Mouse (Mus musculus) heart, adult 9 months (tissue): ENCODE results near the gene Nkx2-9.

ENCODE experiments used
- DNase-seq, 2 experiments: peaks; one replicate each; pipeline ENCODE4 v3.0.0; 2022; ENCODE audit warnings: low spot score in 2 of 2

The Nkx2-9 gene

DNA sequence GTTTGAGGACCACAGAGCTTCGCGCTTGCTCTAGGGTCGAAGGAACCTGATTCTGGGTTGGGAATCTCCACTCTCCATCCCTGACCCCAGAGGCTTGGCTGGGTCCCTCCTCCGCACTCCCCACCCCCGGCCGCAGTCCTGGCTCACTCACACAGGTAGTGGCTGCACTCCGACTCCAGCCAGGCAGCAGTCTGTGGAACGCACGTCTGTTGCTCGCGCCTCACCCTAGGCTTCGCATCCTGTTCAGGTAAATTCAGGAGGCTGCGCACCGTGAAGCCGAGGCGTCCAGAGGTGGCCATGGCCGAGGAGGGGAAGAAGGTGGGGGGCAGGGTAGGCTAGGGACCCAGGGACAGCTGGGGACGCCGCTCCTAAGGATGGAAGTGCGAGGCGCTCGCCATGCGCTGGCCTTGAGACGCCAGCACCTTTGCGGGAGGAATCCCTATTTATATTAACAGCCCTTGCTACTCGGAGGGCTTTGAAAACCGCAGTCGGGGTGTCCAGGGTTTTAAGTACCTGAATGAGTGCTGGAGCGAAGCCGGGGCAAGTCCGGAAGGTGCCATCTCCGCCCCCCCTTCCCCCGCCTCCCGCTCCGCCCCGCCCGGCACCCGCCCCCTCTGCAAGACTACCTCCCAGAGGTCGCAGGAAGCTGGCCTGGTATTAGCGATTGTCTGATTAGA, at the start of gene Nkx2-9:
TSS of gene Nkx2-9 (minus strand) at position 524 of the 677 bp plus-strand sequence.
- no peak for DNase-seq

DNA sequence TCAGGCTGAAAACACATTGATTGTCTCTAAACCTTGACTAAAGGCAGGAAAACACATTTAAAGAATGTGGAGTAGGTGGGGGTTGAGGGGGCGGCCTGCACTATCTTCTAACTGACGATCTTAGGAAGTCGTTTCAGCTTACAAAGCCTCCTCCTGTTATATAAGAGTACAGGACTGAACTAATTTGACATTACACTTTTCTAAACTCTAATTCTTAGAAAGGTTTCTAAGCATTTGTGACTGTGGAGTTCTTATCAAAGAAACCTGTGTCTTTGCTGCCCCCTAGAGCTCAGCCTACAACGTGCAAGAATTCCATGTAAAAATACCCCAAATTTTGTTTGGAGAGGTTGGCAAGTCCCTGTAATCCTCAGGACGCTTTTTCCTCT, 24.1 kb upstream of the Nkx2-9 start:
- peak in 1 of 2 experiments; percentile 3 for DNase-seq

DNA sequence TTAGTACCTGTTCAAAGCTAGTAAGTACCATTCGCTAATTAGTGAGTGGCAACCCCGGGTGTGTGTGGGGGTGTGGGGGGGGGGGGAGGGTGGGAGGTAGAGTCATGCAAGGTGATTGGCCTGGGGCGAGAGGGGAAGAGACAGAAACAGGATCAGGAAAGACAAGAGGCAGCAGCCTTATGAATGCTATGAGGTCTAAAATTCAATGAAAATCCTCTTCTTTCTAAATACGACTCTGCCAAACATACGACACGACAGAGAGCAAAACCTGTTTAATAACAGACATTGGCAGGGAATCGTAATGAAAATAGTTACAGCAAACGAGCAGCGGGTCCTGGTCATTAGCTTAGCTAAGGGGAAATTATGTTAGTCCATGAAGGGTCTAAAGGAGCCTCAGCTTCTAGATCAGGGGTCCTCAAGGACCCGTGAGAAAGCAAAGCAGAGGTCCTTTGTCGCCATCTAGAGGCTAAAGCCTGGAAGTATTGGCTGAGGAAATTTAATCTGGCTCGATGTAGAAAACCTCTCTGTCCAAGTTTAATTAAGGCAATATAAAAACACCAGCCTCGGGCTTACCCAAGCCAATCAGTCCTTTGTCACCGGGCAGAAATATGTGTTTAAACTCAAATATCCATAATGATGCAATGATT, 23.6 kb upstream of the Nkx2-9 start:
- peak in 1 of 2 experiments; percentile 5 for DNase-seq

DNA sequence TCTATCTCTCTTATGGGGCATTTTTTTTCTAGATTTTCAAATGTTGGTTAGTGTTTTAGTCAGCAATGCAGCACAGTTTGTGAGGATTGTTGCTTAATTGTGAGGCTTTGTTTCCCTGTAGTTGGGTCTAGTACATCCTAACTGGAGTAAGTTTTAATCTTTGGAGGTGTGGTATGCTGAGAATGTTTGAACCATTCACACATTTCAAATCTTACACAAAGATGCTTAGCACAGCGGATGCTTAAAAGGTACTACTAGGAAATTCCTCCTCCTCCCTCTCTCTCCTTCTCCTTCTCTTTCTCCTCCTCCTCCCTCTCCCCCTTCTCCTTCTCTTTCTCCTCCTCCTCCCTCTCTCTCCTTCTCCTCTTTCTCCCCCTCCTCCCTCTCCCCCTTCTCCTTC, 3.0 kb upstream of the Nkx2-9 start:
- DNase-seq = no peak

DNA sequence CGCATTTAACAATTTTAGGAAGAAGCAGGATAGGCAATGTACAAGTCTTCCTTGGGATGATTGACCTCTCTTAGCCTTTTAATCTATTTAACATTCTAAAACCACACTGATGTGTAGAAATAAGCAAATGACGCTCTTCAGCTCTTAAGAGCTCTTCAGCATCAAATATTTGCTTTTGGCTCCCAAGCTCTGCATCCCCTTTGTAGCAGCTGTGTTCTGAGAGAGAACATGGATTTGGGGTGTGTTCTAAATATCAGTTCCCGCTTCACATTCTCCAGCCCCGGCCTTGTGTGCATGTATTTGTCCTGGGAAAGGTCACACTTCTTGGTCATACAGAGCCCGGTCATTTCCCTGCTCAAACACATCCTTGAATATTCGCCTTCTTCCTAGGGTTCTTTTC, 2.3 kb upstream of the Nkx2-9 start:
- no peak for DNase-seq

DNA sequence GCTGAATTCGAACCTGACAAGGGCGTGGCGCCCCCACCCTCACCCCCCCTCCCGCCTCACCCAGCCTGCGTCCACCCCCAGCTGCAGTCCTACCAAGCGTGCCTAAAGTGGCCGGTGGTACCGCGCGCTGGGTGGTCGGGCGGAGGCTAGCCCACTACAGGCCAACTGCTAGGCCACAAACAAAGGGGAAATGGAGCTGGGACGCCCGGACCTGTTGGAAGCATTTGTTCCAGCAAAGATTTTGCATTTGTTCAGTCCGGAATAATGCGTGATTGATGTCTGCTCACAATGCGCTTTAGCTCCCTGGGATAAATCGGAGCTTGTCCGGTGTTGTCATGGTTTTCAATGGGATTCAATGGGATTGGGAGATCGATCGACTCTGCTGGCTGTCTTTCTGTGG, 1.4 kb upstream of the Nkx2-9 start:
- DNase-seq = no peak

DNA sequence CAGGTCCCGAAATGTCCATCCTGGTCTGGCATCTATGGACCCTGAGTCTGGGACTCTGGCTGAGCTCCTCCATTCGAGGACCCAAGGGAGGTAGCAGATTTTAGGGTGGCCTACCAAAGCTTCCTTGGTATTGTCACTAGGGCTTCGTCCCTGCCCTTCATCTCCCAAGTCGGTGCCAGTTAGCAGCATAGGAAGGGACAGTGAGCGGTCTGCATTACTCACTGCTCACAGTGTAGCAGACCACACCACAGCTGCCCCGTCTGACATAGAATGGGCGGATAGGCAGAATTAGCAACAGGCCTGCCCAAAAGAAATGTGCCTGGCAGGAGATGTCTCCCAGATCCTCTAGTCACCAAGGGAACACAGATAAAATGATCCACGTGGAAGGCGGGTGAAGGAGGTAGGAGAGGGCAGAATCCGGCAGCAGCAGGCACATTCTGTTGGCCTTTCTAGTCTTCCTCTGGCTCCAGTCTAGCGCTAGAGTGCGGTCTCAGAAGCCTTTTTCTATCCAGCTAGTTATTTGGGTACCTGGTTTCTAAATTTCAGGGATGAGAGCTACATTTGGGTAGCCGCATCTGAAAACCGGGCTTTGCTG, 929 bp upstream of the Nkx2-9 start:
- no peak for DNase-seq

DNA sequence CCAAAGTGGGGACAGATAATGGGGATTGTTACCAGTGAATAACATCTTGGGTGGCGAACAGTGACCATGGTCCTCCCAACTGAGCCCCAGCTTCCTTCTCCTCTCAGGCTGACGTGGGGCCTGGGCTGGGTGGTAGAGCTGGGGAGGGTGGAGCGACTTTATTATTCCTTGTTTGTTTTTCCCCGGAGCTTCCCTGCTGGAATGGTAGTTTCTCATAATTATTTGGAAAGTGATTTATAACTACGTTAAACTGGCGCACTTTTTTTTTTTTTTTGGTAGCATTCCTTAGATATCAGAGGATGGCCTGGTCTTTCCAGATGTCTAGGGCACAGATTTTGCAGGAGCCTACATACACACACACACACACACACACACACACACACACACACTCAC, 350 bp upstream of the Nkx2-9 start:
- DNase-seq = no peak

DNA sequence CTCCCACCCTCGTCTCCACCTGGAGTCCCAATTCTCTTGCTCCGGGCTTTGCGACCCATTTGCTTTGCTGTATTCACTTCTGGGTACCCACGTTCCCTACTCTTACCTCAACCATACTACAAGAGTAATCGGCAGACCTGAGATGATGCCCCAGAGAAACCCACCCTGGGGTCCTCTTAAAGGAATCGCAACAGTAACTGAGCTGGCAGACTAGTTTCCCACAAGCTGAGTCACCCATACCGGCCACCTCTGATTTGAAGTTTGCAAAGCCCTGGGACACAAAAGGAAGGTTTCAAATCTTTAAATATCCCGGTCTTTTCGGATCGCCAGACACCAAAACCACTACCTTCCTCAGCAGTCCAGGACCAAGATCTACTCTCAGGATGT, 742 bp downstream of the Nkx2-9 start:
- DNase-seq = no peak

DNA sequence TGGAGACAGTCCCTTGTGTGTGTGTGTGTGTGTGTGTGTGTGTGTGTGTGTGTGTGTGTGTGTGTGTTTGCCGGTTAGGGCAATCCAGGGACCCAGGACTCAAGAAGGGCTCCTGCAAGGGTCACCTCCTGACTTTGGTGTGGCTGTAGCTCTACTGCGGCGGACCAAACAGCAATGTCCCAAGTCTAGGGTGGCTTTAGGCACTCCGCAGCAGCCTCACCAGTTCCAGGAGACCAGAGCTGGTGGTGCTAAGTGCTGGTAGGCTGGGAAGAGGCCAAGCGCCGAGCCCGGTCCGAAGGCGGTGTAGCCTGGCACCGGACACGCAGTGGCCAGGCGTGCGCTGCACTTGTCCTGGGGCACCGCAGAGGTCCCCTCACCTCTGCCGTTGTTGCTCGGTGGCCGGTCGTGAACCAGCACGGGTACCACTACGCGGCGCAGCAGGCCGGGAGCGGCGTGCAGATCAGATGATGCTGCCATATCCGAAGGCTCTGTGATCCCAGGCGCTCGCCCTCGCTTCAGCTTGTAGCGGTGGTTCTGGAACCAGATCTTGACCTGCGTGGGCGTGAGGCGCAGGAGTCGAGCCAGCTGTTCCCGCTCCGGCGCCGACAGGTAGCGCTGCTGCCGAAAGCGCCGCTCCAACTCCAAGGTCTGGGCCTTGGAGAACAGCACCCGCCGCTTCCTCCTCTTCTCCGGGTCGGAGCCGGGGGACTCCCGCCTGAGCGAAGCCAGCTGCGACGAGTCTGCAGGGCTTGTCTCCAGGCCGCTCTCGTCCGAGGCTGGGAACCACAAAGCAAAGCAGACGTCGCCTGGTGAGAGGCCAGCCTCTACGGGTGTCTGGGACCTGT, 1.4 kb downstream of the Nkx2-9 start:
- DNase-seq = no peak

DNA sequence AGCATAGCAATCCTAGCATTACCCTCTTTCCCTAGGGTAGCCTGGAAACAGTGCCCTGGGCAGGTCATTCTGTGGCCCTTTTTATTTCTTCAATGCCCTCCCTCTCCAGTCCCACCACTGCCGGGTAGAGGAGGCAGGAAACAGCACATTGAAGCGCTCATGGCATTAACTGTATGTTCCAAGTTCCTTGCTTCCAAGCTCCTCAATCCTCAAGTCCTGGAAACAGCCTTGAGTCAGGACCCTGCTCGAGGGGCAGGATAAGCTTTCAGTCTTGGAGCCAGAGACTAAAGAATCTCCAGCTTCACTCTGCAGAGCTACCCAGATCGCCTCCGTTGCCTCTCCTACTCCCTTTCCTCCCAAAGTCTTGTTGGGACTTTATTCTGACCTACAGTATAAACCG, 2.2 kb downstream of the Nkx2-9 start:
- DNase-seq = no peak

DNA sequence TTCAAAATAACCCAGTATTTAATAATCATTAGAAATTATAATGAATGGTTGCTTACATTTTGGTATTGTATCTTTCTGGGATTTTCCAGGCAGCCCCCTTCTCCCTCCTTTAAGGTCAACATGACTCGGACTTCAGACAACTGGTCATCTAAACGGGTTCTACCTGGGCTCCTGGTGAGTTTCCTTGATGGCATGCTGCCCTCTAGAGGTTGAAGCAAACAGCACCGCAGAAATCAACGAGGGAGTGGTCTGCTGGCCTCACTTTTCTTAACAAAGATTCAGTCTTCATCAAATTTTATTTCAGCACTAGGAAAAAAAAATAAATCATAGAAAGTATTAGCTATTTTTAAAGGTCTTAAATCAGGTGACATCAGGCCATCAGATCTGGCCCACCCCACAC, 21.4 kb downstream of the Nkx2-9 start:
- DNase-seq = no peak

DNA sequence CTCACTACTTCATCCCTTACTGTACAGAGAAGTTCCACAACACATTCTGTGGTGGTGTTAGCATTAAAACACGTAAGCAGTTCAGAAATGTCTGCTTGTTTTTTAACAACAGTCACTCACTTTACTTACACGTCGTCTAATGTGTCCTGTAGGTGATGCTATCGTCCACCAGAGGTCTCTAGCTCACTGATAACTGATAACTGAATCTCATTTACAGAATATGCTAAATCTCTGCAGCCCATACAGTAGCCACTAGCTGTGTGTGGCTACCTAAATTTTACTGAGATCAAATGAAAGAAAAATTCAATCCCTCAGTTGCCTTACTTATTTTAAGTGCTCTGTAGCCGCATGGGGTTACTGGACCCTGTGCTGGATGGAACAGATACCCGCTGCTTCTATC, 25.3 kb downstream of the Nkx2-9 start:
- DNase-seq = no peak
